Mouse (Mus musculus) heart, postnatal 10 days (tissue): ENCODE results near the gene Slc25a23. TPM values are rescaled to one million over a fixed set of nuclear protein-coding genes. Genes with fewer than 3 reads are reported as not detected.
A peak's percentile ranks its signal among the peaks of the same experiment; 100 is the strongest.

Source experiments
- DNase-seq, 2 experiments: peaks; one replicate each; pipeline ENCODE4 v3.0.0; 2021
- intact Hi-C: fragments of 180-260 bp; cut with DNase I; formaldehyde crosslinking; loops from one replicate; pipeline ENCODE4 v1.15.1; 2025
- total RNA-seq, 2 experiments: library from RNA; stranded (reverse); gene quantifications; 2 replicates each; pipeline ENCODE4 v1.2.3; 2021

The Slc25a23 gene
- total RNA-seq, 2 experiments from 2014 or later: 75.0 to 86.6 TPM

DNA sequence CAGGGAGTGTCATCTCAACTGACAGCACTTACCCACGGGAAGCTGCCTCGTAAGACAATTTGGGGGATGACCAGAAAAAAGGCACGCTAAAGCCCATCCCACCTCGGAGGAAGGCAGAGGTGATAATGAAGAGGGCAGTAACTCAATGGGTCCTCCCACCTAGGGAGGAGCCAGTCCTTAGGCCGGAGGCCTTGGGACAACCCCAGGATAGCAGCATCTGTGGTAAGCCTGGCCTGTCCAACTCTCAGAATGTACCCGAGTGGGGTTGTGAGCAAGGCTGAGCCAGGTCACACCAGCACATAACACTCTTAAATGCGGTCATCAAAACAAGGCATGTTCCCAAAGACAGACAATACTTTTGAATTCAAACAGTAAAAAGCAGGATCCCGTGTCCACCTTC, 30.0 kb downstream of the Slc25a23 start:
- DNase-seq: peak in 1 of 2 experiments; percentile 27
- intact Hi-C loops: loop anchor here (2.0 kb wide), 1 partner anchor 17 kb away; no protein-coding TSS in a partner anchor

DNA sequence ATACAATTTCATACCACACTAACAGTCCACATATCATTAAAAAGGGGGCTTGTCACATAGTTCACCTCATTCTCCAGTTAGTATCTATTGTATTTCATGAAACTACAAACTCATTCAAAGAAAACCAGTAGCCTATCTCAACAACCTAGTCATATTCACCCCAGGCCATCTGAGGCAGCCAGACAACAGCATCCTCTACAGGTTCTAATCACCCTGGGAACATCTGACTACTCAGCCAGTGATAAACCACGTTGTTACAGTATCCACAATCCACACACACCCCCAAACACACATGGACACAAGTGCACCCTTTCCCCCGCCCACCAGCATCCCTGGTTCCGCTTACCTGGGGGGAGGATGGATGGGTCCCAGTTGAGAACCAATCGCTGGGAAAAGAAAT, 32.2 kb downstream of the Slc25a23 start:
- intact Hi-C loops: no loop called here
- no peak for DNase-seq

DNA sequence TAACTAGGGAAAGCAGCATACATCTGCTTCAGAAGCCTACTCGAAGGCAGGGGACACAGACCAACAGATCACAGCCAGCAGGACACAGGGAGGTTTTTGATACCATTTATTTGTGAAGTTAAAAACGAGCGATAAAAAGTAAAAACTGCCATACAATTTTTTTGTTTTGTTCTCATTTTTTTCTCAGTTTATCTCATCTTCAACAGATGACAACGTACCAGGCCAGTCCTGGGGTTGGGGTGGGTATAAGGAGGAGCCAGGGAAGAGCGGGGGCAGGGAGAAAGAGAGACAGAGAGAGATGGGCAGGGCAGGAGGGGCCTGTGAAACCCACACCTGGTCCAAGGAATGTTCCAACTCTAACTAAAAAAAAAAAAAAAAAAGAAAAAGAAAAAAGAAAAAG, 38.7 kb downstream of the Slc25a23 start:
- intact Hi-C loops: no loop called here
- no peak for DNase-seq

DNA sequence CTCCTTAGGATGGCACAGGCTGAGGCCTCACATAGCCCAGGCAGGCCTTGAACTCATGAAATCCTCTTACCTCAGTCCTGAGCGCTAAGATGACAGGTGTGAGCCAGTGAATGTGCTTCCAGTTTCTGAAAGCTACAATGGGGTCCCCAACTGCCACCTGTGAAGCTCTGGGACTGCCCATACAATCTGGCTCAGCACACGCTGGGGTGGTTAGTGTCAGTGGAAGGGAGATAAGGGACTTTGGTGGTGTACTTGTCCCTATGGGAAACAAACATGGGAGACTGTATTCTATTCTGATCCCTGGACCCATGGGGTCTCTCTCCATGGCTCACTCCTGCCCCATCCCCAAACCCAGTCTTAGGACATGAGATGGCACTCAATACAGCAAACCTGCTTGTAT, 40.0 kb downstream of the Slc25a23 start:
- intact Hi-C loops: no loop called here
- DNase-seq: no peak

DNA sequence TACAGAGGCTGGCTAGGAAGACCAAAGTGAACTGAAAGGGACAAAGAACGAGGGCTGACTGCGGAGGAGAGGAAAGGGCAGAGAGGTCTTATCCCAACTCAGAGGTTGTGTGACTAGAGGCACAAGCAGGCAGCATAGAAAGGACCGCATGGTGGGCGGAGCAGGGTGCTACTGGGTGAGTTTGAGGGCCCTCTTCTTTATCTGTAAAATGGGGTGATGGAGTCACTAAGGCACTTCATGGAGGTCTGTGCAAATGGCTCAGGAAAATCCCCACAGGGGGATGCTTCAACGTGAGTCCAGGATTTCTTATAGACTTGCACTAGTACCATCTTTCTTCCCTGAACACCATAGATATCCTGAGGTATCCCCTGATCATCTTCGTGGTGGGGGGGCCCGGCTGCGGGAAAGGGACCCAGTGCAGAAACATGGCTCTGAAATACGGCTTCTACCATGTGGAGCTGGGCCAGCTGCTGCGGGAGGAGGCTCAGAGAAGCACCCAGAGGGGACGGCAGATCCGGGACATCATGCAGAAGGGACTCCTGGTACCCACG, 47.3 kb downstream of the Slc25a23 start:
- no peak for DNase-seq
- intact Hi-C loops: loop anchor here (2.0 kb wide), 1 partner anchor 18 kb away; the partner anchor contains the start of gene Khsrp

DNA sequence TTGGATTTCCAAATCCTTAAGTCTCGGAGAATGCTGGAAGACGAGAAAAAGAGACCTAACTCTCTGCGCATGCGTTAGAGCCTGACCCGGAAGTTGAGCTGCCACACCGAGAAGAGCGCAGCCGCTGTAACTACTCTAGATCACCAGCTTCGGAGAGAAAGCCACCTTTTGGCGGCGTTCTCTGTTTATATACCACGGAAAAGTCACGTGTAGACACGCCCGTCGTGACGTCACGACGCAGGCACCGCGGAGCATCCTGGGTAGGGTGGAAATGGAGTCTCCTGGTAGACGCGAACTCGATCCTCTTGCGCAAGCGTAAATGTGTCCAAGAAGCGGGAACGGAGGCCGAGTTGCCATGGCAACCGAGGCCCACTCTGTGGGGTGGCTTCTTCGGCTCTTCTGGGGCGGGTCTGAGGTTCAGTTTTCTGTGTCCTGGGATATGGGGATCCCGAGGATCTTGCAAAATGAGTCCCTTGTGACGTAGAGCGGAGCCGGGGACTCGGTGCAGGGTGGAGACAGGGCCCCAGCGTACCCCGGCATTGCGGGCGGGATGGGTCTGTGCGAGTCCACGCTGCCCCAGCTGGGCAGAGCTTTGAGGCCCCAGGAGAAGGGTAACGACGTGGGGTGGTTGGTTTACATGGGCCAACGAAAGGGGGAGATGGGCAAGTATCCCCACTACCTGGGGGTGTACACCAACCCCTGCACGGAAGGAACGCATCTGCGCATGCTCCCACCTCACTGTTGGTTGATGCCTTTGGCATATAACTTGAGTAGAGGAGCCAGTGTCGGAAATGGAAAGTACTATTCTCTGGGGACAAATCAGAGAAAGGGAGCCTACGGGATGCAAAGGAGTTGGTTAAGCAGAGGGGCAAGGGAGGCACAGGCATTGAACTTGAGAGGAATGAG, 48.2 kb downstream of the Slc25a23 start, which contains the start of the genes Gtf2f1 and Gm17949:
Gene Gtf2f1, minus strand, starts transcription at position 53 of the 906 bp plus-strand sequence.
Gene Gm17949, plus strand, starts transcription at position 234 of the 906 bp plus-strand sequence.
- DNase-seq: peak; percentile 94 to 96
- intact Hi-C loops: loop anchor here (2.0 kb wide), 1 partner anchor 19 kb away; the partner anchor contains the start of gene Khsrp

DNA sequence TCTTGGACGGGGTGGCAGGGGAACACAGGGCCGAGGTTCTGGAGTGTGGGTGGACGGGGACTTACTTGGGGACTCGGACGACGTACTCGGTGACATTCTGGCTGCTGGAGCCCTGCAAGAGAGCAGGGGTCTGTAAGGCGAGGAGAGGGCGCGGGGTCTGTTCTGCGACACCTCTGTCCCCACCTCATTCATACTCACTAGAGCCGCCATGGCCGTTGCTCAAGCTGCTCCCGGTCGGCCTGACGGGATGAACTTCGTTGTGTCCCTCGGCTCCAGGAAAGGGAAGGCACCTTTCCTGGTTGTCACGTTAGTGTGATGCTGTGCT, 48.8 kb downstream of the Slc25a23 start:
- intact Hi-C loops: no loop called here
- no peak for DNase-seq

DNA sequence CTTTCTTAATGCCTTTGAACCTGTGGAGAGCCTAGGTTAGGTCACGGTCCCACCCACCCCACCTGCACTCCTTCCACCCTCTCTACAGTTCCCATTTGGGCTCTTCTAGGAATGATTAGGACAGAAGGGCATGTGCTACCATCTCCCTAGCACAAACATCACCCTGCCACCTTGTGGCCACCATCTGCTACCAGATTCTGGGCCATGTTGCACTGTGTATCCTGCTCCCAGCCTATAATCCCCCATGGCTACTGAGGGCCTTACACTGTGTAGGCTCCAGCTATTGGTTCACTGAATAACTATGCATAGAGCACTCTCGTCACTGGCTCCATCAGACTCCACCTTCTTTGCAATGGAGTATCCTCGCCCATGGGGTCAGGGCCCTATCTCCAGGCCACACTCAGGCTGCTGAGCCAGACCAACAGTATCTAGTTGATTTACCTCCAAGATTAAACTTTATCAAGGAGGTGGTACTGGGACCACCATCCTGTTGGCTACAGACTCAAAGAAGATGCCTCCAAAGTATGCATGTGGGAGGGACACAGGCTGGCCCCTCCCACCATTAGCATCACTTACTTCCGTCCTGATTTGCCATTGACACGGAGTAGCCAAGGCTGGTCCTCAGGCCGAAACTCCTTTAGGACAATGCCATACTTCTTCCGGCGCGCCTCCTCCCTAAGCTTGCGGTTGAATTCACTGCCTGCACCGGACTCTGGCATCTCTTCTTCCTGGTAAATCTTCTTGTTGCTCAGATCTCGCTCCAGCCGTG, 52.3 kb downstream of the Slc25a23 start:
- DNase-seq: peak in 1 of 2 experiments; percentile 32

DNA sequence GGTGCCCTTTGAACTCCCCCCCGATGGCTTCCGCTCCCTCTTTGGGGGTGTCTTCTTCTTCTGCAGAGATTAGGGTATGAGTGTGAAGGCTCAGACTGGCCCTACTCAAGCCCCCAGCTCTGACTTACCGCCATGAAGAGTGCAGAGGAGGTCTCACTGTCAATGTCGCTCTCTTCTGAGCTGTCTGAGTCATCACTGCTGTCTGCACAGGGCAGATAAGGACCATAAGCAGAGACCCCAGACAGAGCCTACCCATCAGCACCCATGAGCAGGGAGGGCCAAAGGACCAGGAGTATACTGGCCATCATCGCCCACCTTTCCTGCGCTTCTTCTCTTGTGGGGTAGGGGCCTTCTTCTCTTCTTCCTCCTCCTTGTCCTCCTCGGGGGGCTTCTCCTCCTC, 55.7 kb downstream of the Slc25a23 start:
- intact Hi-C loops: loop anchor here (1.0 kb wide), 1 partner anchor 114 kb away; no protein-coding TSS in a partner anchor

More for the DNA sequence above, 52.3 kb downstream of the Slc25a23 start:
- intact Hi-C loops: no loop called here

DNA sequence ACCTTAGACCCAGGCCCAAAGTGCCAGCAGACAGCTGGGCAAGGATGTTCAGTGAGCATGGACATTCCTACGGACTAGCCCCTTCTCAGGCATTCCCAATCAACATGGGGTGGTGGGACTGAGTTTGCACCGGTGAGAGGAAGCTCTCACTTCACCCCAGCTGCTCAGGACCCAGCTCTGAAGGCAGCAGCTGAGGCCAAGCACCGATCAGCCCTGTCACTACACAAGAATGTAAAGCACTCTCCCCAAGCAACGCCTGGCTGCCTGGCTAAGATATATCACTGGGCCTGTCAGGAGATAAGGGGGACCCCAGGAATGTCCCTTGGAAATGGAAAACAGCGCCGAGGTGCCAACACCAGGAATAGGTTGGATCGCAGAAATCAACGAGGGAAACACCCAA, 58.4 kb downstream of the Slc25a23 start:
- intact Hi-C loops: no loop called here
- peak; percentile 32 to 37 for DNase-seq

More for the DNA sequence above, 55.7 kb downstream of the Slc25a23 start:
- no peak for DNase-seq

DNA sequence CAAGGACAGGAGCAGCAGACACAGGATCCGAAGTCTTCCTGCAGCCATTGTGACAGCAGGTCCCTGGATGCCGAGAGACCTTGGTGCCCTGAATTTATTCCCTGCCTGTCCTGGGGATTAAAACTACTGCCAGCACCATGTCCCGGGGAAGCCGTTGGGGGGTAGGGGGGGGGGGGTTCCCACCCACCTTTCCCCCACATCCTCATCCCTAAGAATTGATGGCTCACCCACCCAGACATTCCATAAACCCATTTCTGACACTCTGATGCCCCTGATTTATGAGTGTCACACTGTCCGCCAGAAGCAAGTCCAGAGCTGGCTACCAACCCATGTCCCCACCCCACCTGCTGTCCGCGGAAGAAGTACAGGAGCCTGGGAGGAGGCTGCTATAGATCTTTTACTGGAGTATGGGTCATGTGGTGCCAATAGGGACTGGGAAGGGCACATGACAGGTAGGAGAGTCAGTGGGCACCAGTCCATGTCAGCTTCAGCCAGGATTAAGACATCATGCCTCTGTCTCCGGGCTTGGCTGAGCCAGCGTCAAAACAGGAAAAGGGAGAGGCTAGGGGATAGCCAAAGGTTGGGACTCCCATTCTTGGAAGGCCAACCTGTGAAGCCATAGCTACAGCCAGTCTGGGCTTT, 59.6 kb downstream of the Slc25a23 start, which contains the start of gene Pspn:
Gene Pspn, minus strand, starts transcription at position 51 of the 642 bp plus-strand sequence.
- intact Hi-C loops: loop anchor here (5.0 to 10.0 kb wide), 2 partner anchors 245 to 332 kb away; partner anchors contain the start of genes Gpr108 and Trip10
- DNase-seq: peak in 1 of 2 experiments; percentile 22

DNA sequence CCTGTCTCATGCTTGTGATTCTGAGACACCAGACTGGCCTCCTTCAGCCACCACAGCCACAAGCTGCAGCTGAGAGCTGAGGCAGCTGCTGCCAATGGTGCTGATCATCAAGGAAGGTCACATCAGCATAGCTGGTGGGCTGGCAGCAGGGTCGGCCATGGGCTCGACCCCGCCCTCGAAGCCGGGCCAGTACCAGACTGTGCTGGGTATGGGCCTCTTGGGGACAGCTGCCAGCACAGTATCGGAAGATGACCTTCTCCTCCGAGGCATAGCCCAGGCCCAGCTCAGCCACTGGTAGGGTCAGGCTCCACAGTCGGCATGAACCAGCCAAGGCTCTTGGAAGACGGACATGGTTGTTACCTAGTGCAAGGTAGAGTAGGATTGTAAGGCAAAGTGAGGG, 60.2 kb downstream of the Slc25a23 start:
- DNase-seq: no peak
- intact Hi-C loops: loop anchor here (5.0 to 10.0 kb wide), 2 partner anchors 245 to 333 kb away; partner anchors contain the start of genes Gpr108 and Trip10

DNA sequence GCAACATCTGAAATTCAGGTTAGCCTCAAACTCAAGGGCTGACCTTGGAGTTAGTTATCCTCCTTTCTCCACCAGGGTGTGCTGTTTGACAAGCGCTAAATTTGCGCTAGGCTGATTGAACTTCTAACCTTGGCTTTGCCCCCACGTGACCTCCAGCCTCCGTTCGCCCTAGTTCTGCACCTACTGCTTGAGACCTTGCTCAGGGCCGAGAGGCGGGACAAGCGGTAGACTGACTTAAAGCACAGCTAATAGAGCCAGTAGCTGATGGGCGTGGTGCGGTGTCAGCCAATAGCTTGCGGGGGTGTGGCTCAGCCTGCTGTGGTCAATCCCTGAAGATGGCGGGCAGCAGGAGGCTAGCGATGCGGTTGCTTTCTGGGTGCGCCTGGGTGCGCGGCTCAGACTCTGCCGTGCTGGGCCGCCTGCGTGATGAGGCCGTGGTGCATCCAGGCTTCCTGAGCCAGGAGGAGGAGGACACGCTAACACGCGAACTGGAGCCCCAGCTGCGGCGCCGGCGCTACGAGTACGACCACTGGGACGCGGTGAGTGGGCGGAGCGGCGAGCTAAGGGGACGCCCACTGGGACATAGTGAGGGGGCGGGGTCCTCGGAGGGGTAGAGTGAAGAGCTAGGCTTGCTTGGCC, 62.5 kb downstream of the Slc25a23 start, which contains the start of gene Alkbh7:
Gene Alkbh7, plus strand, starts transcription at position 311 of the 639 bp plus-strand sequence.
- DNase-seq: peak; percentile 97 to 98
- intact Hi-C loops: loop anchor here (1.0 to 10.0 kb wide), 4 partner anchors 100 to 335 kb away; partner anchors contain the start of genes Gpr108 and Trip10

DNA sequence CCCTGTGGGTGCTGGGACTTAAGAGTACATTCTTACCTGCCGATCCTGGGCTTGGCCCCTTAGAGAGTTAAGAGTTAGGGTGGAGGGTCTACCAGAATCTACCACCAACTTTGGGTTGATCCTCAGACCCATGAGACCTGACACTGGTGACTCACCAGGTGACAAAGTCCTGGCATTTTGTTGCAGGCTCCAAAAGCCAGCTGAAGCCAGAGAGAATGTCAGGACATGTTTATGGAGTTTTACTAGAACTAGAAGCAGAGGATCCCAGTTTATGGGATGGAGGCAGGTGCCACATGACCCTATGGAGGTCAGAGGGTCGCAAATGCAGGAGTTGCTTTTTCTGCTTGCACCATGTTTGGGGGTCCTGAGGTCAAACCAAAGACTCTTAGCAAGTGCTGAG, 63.2 kb downstream of the Slc25a23 start:
- intact Hi-C loops: loop anchor here (2.0 to 10.0 kb wide), 3 partner anchors 100 to 336 kb away; partner anchors contain the start of genes Gpr108 and Trip10
- DNase-seq: no peak

DNA sequence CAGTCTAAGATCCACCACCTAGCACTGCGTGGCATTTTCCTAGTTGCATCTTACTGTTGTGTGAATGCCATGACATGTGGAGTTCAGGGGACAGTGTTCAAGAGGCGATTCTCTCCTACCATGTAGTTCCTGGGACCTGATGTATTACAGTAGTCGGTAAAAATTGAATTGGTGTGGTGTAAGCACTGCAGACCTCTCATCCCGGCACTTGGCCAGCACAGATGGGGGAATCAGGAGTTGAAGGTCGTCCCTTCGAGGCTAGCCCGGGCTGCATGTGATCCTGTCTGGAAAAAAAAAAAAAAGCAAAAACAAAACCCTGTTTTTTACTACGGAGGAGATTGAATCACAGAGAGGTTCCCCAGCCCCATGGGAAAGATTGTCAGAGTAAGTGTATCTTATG, 64.6 kb downstream of the Slc25a23 start:
- intact Hi-C loops: loop anchor here (5.0 to 10.0 kb wide), 2 partner anchors 250 to 337 kb away; partner anchors contain the start of genes Gpr108 and Trip10
- no peak for DNase-seq
